Mouse (Mus musculus) forebrain, embryonic 14.5 days (tissue): ENCODE data around the gene Gak. TPM values are rescaled to one million over a fixed set of nuclear protein-coding genes. Genes with fewer than 3 reads are reported as not detected.

Experiments
- ATAC-seq: fragments of 200-750 bp; cut with Nextera tagmentation; 2 replicates; pipeline ENCODE4 v1.8.0; 2017; ENCODE audit warnings: mild to moderate bottlenecking, moderate library complexity
- DNase-seq: peaks from one replicate; pipeline ENCODE4 v3.0.0-alpha.2; 2015; ENCODE audit warnings: low spot score
- H3K27ac ChIP-seq: fragments of 300-500 bp; sonication (generic); 2 replicates; pipeline ENCODE4 v1.5.1; 2014; ENCODE audit warnings: low read depth, mild to moderate bottlenecking, control low read depth, low read length, moderate library complexity
- H3K27me3 ChIP-seq: fragments of 300-500 bp; sonication (generic); replicated peaks from 2 replicates; pipeline ENCODE4 v1.6.1; 2014; ENCODE audit warnings: low read length, control low read depth, mixed read lengths; ENCODE audit not compliant: control insufficient read depth, insufficient read depth
- H3K36me3 ChIP-seq: fragments of 300-500 bp; sonication (generic); 2 replicates; pipeline ENCODE4 v1.6.1; 2014; ENCODE audit warnings: low read length, control low read depth; ENCODE audit not compliant: control insufficient read depth, insufficient read depth
- H3K4me1 ChIP-seq: fragments of 300-500 bp; sonication (generic); 2 replicates; pipeline ENCODE4 v1.6.1; 2014; ENCODE audit warnings: antibody characterized with exemption, low read length, control low read depth; ENCODE audit not compliant: control insufficient read depth, insufficient read depth
- H3K4me2 ChIP-seq: fragments of 300-500 bp; sonication (generic); 2 replicates; pipeline ENCODE4 v1.6.1; 2014; ENCODE audit warnings: mild to moderate bottlenecking, control low read depth, low read length
- H3K4me3 ChIP-seq: fragments of 300-500 bp; sonication (generic); 2 replicates; pipeline ENCODE4 v1.5.1; 2014; ENCODE audit warnings: low read depth, low read length, control low read depth
- H3K9ac ChIP-seq: fragments of 300-500 bp; sonication (generic); 2 replicates; pipeline ENCODE4 v1.6.1; 2014; ENCODE audit warnings: mild to moderate bottlenecking, low read length, control low read depth, moderate library complexity
- H3K9me3 ChIP-seq: fragments of 300-500 bp; sonication (generic); replicated peaks from 2 replicates; pipeline ENCODE4 v1.6.1; 2016; ENCODE audit warnings: low read length, control low read depth, mixed read lengths; ENCODE audit not compliant: control insufficient read depth
- WGBS: fragments of 180-500 bp; shearing (Covaris S2); extraction: QIAGEN DNeasy Blood & Tissue Kit; methylation state at CpG from one replicate; pipeline ENCODE4 v1.1.7; 2014; 5-methylcytosine and 5-hydroxymethylcytosine counted together
- polyA plus RNA-seq: library from polyadenylated mRNA; unstranded; fragments of >200 nt; fragmentation: Nextera tagmentation; extraction: Ambion mirVana; gene quantifications from 2 replicates; pipeline ENCODE4 v1.2.1, GENCODE M21; 2014

Gene Gak
- polyA plus RNA-seq, 1 experiment from 2014 or later, result 45.5 TPM

DNA sequence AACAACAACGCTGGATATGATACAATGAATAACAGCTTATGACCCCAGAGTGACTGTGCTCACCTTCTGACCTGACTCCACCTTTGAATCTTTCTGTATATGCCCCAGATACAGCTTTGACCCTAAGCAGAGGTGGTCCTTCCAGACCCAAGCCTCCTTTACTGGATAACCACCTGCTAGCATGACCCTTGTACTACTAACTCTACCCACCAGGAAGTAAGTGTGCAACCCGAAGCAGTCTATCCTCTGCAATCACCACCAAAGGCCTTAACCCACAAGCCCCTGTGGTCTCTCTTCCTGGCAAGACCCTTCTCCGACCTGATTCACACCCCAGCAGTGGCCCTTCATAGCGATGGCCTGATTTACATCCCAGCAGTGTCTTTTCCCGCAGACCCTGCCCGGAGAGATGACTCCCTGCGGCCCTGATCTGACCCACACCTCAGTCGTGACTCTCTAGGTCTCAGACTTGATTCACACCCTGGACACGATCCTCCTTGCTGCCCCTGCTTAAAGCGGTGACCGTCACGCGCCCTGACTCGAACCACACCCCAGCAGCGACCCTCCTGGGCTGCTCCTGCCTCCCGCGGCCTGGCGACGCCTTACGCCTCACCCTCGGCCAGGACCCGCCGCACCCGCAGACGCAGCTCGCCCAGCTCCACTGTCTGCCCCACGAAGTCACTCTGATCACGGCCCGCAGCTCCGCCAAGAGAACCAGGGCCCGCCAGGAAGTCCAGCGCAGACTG, 493 bp downstream of the Gak start:
- peak; percentile 84 for ATAC-seq
- peaks cover 18% of the 10 kb centered on the region for H3K4me1 ChIP-seq
- H3K36me3 ChIP-seq, result peaks cover 7% of the 10 kb centered on the region
- H3K9ac ChIP-seq, result peak overlapping the region; percentile 93
- peak overlapping the region; percentile 87 for H3K4me3 ChIP-seq
- H3K27me3 ChIP-seq, result no peaks in the 10 kb centered on the region
- peak overlapping the region; percentile 90 for H3K4me2 ChIP-seq
- no peaks in the 10 kb centered on the region for H3K9me3 ChIP-seq
- H3K27ac ChIP-seq, result peak overlapping the region; percentile 89
- WGBS, result 2% methylated on average over 32 of the region's 32 CpGs
- no peak for DNase-seq

DNA sequence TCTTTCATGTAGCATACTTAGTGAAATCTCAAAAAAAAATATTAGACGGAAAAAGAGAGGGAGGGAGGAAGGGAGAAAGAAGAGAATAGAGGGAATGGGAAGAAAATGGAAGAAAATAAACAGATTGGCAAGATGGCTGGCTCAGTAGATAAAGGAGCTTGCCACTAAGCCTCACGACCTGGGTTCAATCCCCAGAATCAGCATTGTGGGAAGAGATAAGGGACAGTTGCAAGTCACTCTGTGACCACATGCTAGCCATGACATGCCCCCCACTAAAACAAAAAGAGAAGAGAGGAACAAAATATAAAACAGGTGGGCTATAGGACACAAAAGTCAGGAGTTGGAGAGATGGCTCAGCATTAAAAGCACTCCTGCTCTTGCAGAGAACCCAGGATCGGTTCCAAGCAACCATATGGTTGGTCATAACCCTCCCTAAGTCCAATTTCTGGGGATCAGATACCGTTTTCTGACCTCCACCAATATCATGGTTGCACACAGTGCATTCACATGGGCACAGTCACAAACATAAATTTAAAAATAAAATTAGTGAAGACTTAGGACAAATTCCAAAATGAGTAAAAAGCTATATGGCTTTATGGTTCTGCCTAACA, 3.4 kb downstream of the Gak start:
- DNase-seq (no peak), ATAC-seq (no peak)
- no peak overlapping the region for H3K4me2 ChIP-seq
- H3K4me3 ChIP-seq, result no peak overlapping the region
- H3K4me1 ChIP-seq, result peaks cover 18% of the 10 kb centered on the region
- no peak overlapping the region for H3K9ac ChIP-seq
- WGBS, result 81% methylated on average over 4 of the region's 4 CpGs
- peaks cover 32% of the 10 kb centered on the region for H3K36me3 ChIP-seq
- H3K27ac ChIP-seq, result no peak overlapping the region
- H3K9me3 ChIP-seq, result no peaks in the 10 kb centered on the region
- H3K27me3 ChIP-seq, result no peaks in the 10 kb centered on the region

DNA sequence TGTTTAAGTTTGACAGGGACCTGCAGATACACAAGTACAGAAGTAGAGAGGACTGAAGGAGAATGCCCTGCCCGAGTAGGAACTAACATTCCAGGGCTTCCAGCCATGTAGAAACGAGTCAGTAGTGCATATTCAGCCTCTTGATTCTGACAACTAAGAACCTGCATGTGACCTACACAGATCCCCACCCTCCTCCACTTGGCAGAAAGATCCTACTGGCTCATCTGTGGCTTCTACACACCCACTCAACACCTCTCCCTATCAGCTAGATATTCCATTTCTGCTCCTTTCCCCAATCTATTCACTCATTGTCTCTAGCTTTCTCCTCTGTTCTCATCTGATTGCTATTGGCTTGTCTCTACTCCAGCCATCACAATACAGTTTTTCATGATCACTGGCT, 7.7 kb downstream of the Gak start:
- Histone ChIP-seq H3K4me1 (no peaks in the 10 kb centered on the region), H3K4me2 (no peak overlapping the region), H3K27me3 (no peaks in the 10 kb centered on the region), H3K36me3 (peaks cover 59% of the 10 kb centered on the region), H3K4me3 (no peak overlapping the region), H3K9ac (no peak overlapping the region), H3K9me3 (no peaks in the 10 kb centered on the region), H3K27ac (no peak overlapping the region)
- WGBS, result 80% methylated on average over 2 of the region's 2 CpGs
- DNase-seq (no peak), ATAC-seq (no peak)

DNA sequence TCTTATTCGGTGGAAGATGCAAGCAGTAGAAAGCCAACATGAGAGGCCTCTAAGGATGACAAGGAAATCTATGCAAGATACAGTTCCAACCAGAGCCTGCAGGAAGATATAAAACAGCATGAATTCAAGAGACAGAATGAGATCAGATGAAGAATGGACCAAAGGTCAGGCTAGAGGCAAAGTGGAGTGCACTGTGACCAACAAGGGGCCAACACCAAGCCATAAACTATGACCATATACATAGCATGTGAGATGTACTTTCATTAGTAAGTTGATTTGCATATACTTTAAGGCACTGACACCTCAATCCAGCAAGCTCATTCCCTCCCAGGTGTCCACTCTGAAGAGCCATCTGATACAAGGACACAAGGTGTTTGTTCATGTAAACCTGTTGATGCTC, 19.1 kb downstream of the Gak start:
- Histone ChIP-seq H3K27me3 (no peaks in the 10 kb centered on the region), H3K36me3 (peaks cover 92% of the 10 kb centered on the region), H3K4me3 (no peak overlapping the region), H3K9ac (no peak overlapping the region), H3K27ac (no peak overlapping the region), H3K4me2 (no peak overlapping the region), H3K4me1 (no peaks in the 10 kb centered on the region), H3K9me3 (no peaks in the 10 kb centered on the region)
- no peak for DNase-seq
- ATAC-seq, result no peak
- WGBS, result 86% methylated on average over 1 of the region's 1 CpGs

DNA sequence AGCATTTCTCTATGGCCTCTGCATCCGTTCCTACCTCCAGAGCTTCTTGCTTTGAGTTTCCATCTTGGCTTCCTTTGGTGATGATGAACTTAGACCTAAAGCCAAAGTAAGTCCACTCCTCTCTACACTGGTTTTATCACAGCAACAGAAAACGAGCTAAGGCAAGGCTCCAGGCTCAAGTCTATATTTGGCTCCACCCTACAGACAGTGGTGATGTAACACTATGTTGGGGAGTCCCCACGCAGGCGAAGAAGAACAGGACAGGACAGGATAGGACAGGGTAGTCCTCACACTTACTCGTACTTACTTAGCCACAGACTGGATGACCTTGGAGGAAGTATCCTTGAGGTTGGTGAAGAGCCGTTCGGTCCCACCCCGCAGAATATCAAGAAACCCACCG, 27.0 kb downstream of the Gak start:
- 95% methylated on average over 9 of the region's 9 CpGs for WGBS
- ATAC-seq, result no peak
- no peak for DNase-seq

DNA sequence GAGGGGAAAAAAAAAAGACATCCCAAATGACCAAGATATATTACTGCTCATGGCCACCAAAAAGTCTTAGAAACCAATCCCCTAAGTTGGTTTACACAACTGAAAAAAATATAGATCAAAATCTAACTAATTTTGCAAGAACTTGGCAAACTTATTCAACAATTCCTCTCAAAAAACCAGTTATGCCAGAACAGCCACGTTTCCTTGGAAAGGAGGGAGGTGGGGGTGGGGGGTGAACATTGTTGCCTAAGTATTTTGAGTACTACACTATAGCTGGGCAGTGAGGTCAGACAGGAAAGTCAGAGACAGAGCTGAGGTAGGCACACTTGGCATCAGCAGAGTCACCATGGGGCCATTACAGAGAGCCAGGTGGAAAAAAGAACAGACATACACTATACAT, 29.6 kb downstream of the Gak start:
- H3K4me3 ChIP-seq, result no peak overlapping the region
- H3K9ac ChIP-seq, result no peak overlapping the region
- no peak overlapping the region for H3K4me2 ChIP-seq
- H3K4me1 ChIP-seq, result no peaks in the 10 kb centered on the region
- ATAC-seq (no peak), DNase-seq (no peak)
- WGBS, result 84% methylated on average over 1 of the region's 1 CpGs
- no peaks in the 10 kb centered on the region for H3K27me3 ChIP-seq
- no peaks in the 10 kb centered on the region for H3K9me3 ChIP-seq
- H3K36me3 ChIP-seq, result peaks cover 96% of the 10 kb centered on the region
- H3K27ac ChIP-seq, result no peak overlapping the region

More for the DNA sequence above, 27.0 kb downstream of the Gak start:
- Histone ChIP-seq H3K27me3 (no peaks in the 10 kb centered on the region), H3K36me3 (peaks cover 96% of the 10 kb centered on the region), H3K4me3 (no peak overlapping the region), H3K4me2 (no peak overlapping the region), H3K9ac (no peak overlapping the region), H3K27ac (no peak overlapping the region), H3K4me1 (no peaks in the 10 kb centered on the region), H3K9me3 (no peaks in the 10 kb centered on the region)

DNA sequence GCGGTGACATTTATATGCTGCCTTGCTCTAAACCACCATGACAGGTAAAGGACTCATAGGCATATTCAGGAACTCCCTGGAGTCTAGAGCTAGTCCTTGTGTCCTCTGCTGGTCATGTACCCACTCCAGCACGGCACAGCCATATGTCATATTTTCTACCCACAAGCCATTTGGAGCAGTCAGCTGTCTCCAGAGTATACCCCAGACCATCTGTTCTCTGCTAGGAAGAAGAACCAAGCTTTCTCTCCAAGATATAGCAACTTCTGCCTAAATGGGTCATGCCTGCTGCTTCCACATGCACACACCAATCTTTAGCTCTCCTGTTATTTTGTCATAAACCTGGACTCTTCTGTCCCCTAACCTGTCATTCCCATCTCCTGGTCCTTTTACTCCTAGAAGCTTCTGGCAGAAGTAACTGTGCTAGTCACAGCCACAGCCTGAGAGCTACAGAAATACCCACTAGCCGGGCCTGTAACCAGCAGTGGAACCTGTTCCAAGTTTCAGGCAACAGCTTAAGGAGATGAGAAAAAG, 48.1 kb downstream of the Gak start:
- Histone ChIP-seq H3K4me3 (no peak overlapping the region), H3K36me3 (peaks cover 80% of the 10 kb centered on the region), H3K9me3 (no peaks in the 10 kb centered on the region), H3K27me3 (no peaks in the 10 kb centered on the region), H3K27ac (0 out of 2 replicates have a peak overlapping the region, but pooled peaks have one; percentile 9), H3K4me2 (no peak overlapping the region), H3K9ac (no peak overlapping the region), H3K4me1 (no peaks in the 10 kb centered on the region)
- 91% methylated on average over 3 of the region's 3 CpGs for WGBS
- DNase-seq, result no peak
- no peak for ATAC-seq

DNA sequence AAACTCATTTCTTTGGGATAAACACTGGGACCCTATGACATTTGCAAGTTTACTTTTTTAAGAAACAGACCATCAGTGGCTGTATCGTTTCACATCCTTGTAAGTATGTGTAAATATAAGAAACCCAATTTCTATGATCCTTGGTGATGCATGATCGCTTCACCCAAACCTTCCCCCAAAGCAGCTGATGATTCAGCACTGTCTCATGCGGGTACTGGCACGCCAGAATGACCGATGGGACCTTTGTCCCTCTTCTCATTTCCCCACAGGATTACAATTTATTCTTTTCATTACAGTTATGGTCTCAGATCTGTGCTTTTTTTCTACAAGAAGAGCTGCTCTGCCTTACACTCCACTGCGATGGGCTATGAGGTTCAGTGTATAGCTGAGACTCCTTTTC, 56.5 kb downstream of the Gak start:
- Histone ChIP-seq H3K27me3 (no peaks in the 10 kb centered on the region), H3K36me3 (peaks cover 90% of the 10 kb centered on the region), H3K9ac (no peak overlapping the region), H3K4me2 (no peak overlapping the region), H3K9me3 (no peaks in the 10 kb centered on the region), H3K4me3 (no peak overlapping the region), H3K4me1 (no peaks in the 10 kb centered on the region), H3K27ac (no peak overlapping the region)
- DNase-seq (no peak), ATAC-seq (no peak)
- WGBS, result 92% methylated on average over 6 of the region's 6 CpGs

DNA sequence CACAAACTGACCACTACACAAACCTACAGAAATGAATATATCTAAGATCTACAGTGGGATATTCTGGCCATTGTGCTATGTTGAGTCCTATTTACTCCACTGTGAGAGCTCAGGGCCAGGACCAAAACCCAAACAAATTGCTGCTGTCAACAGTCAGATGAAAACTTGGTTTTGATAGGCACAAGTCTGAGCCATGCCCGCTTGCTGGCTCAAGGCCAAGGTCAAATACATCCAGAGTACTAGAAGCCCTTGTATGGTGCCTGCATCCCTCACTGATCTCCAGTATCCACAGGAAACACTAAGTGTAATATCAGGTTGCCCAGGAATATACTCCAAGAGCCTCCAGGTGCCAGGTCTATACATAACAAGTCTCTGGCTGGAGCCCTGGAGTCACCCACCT, 58.6 kb downstream of the Gak start:
- no peak overlapping the region for H3K27ac ChIP-seq
- H3K36me3 ChIP-seq, result peaks cover 82% of the 10 kb centered on the region
- H3K4me3 ChIP-seq, result no peak overlapping the region
- WGBS, result 93% methylated on average over 1 of the region's 1 CpGs
- H3K4me2 ChIP-seq, result no peak overlapping the region
- H3K4me1 ChIP-seq, result no peaks in the 10 kb centered on the region
- DNase-seq (no peak), ATAC-seq (no peak)
- no peaks in the 10 kb centered on the region for H3K9me3 ChIP-seq
- no peak overlapping the region for H3K9ac ChIP-seq
- no peaks in the 10 kb centered on the region for H3K27me3 ChIP-seq
